Mouse (Mus musculus) bone marrow macrophage, adult 2 months (primary cell): ENCODE measurements at regions not wholly inside any gene's neighbourhood (a gene's known extent, or its start where the extent isn't known, plus 50 kb on each side); places are given as distances from the start of the nearest gene placed in this dataset.

Source experiments
- CTCF ChIP-seq: IDR thresholded peaks from 2 replicates; pipeline ENCODE4 v1.5.1; 2012; ENCODE audit warnings: low read depth, mild to moderate bottlenecking, low read length, moderate library complexity
- POLR2A ChIP-seq: IDR thresholded peaks from 2 replicates; pipeline ENCODE4 v1.6.1; 2012; ENCODE audit warnings: mild to moderate bottlenecking, low read depth, low read length, borderline replicate concordance

- TF ChIP-seq CTCF: no peak
- TF ChIP-seq POLR2A: no peak
Measured at GRCm38 (mm10) chr11:6731505-6731904, 73.2 kb downstream of the Ramp3 start.
